Mouse (Mus musculus): ENCODE measurements around the gene 2210016L21Rik. TPM values are rescaled to one million over a fixed set of nuclear protein-coding genes. Genes with fewer than 3 reads are reported as not detected.

2210016L21Rik gene
- total RNA-seq, 1 experiment: 16.7 TPM

DNA sequence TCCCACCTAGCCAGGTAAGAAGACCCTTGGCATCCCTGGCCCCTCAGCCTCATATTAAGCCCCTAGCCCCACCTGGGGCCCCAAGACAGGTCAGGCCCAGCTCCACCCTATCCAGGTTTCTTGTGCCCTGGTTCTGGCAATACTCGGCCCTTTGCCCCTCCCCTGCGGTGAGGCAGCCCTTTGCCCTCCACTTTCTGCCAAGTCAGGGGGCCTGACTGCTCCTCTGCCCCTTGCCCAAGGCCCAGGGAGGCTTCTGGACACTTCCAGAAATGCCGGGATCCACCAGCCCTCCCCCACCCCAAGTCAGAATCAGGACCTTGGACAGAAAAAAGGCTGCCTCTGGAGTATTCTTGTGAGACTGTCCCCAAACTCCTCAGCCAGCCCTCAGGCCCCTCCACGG, 27.1 kb downstream of the 2210016L21Rik start:
- Histone ChIP-seq H3K4me3 (ENCODE audit: insufficient read depth in 1 of 2, low read depth in 1 of 2, low read length in 2 of 2, poor library complexity in 1 of 2, severe bottlenecking in 1 of 2) (no peak overlapping the region), H3K9me3 (ENCODE audit: control insufficient read depth, insufficient read depth, low read depth, low read length) (no peaks in the 10 kb centered on the region), H3K36me3 (ENCODE audit: control insufficient read depth, insufficient read depth, low read length, poor library complexity, severe bottlenecking) (no peaks in the 10 kb centered on the region), H3K4me1 (ENCODE audit: control insufficient read depth in 2 of 2, insufficient read depth in 2 of 2, low read length in 2 of 2, poor library complexity in 1 of 2) (peaks cover 0 to 26% of the 10 kb centered on the region in 2 experiments; a peak in 2 of 4 replicates), H3K9ac (ENCODE audit: insufficient read depth, low read depth, low read length, poor library complexity, severe bottlenecking) (no peak overlapping the region), H3K27ac (ENCODE audit: insufficient read depth, low read depth, low read length, poor library complexity, severe bottlenecking) (no peak overlapping the region)
- TF ChIP-seq CHD2 (IDR thresholded peaks at IDR 0.05; ENCODE audit: low read depth, low read length) (no peak), ZC3H11A (IDR thresholded peaks at IDR 0.05; ENCODE audit: borderline replicate concordance, low read depth, low read length) (no peak), ZNF384 (IDR thresholded peaks at IDR 0.05; ENCODE audit: low read depth, low read length) (no peak), HCFC1 (IDR thresholded peaks at IDR 0.05; ENCODE audit: borderline replicate concordance, insufficient read depth, low read length) (no peak), MAFK (IDR thresholded peaks at IDR 0.05; ENCODE audit: insufficient read depth, low read depth, low read length) (no peak)
- no peak for DNase-seq (ENCODE audit: low read depth, low spot score)
- in situ Hi-C loops (cut with MboI; ENCODE audit: low sequenced_read_pairs in 2 of 2, unreplicated experiment in 2 of 2): no loop called here

DNA sequence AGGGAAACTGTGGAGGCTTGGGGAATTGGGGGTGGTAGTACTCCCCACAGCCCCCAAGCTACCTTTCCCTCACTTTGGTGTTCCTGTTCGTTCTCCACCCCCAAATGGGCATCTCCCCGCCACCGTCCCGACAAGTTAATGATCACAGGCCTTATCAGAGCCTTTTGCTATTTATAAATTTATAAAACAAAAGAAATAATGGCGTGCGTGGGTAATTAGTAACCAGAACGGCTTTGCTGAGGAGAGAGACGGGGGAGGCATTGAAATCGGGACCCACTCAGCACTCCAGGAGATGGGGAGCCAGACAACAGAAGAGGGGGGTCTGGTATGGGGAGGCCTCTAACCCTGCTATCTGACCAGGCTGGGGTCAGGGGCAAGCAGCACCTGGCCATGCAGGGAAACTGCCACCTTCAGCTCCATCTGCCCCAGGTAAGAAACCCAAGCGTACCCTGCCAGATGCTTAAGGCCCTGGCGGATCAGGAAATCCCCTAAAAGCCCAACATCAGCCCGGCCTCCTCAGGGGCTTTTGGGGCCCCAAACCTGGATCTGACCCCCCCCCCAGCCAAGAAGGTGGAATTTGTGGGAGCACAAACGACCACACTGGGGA, 27.8 kb downstream of the 2210016L21Rik start:
- H3K9ac ChIP-seq (ENCODE audit: insufficient read depth, low read depth, low read length, poor library complexity, severe bottlenecking): no peak overlapping the region
- H3K27ac ChIP-seq (ENCODE audit: insufficient read depth, low read depth, low read length, poor library complexity, severe bottlenecking): no peak overlapping the region
- no peak overlapping the region for H3K4me3 ChIP-seq (ENCODE audit: insufficient read depth in 1 of 2, low read depth in 1 of 2, low read length in 2 of 2, poor library complexity in 1 of 2, severe bottlenecking in 1 of 2)
- in situ Hi-C loops (cut with MboI; ENCODE audit: low sequenced_read_pairs in 2 of 2, unreplicated experiment in 2 of 2): loop anchor here in 1 of 2 experiments (10.0 kb wide), 1 partner anchor 135 kb away; no protein-coding TSS in a partner anchor
- no peaks in the 10 kb centered on the region for H3K9me3 ChIP-seq (ENCODE audit: control insufficient read depth, insufficient read depth, low read depth, low read length)
- no peaks in the 10 kb centered on the region for H3K36me3 ChIP-seq (ENCODE audit: control insufficient read depth, insufficient read depth, low read length, poor library complexity, severe bottlenecking)
- no peak for DNase-seq (ENCODE audit: low read depth, low spot score)
- no peak for TF ChIP-seq MAFK (IDR thresholded peaks at IDR 0.05; ENCODE audit: insufficient read depth, low read depth, low read length)
- TF ChIP-seq ZNF384 (IDR thresholded peaks at IDR 0.05; ENCODE audit: low read depth, low read length): no peak
- no peak for TF ChIP-seq HCFC1 (IDR thresholded peaks at IDR 0.05; ENCODE audit: borderline replicate concordance, insufficient read depth, low read length)
- TF ChIP-seq ZC3H11A (IDR thresholded peaks at IDR 0.05; ENCODE audit: borderline replicate concordance, low read depth, low read length): no peak
- no peak for TF ChIP-seq CHD2 (IDR thresholded peaks at IDR 0.05; ENCODE audit: low read depth, low read length)
- peaks cover 0 to 26% of the 10 kb centered on the region in 2 experiments; a peak in 2 of 4 replicates for H3K4me1 ChIP-seq (ENCODE audit: control insufficient read depth in 2 of 2, insufficient read depth in 2 of 2, low read length in 2 of 2, poor library complexity in 1 of 2)

DNA sequence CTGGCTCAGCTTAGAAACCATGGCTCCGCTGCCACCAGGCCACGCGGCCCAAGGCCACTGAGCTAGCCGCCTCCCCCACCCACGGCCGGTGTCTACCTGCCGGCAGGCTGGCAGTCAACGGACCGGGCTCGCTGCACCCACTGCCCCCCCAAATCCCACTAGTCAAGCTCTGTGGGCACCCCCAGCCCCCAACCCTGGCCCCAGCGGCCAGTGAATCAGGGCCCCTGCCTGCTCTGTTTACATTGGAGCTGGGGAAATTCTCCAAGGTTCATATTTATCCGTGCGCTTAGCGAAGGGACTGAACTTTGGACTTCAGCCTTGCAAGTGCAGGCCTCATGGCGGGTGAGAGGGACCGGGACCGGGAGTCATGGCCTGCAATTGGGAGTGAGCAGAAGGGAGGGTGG, 28.9 kb downstream of the 2210016L21Rik start, which contains the start of gene Hnf1a:
Gene Hnf1a (minus strand): TSS at position 271 of the 404 bp plus-strand sequence.
- in situ Hi-C loops (cut with MboI; ENCODE audit: low sequenced_read_pairs in 2 of 2, unreplicated experiment in 2 of 2): loop anchor here in 1 of 2 experiments (10.0 kb wide), 1 partner anchor 134 kb away; no protein-coding TSS in a partner anchor
- peak within 1 kb of the TSS; percentile 63 for H3K9ac ChIP-seq (ENCODE audit: insufficient read depth, low read depth, low read length, poor library complexity, severe bottlenecking)
- no peaks in the 10 kb centered on the region for H3K36me3 ChIP-seq (ENCODE audit: control insufficient read depth, insufficient read depth, low read length, poor library complexity, severe bottlenecking)
- H3K27ac ChIP-seq (ENCODE audit: insufficient read depth, low read depth, low read length, poor library complexity, severe bottlenecking): no peak within 1 kb of the TSS
- H3K4me3 ChIP-seq (ENCODE audit: insufficient read depth in 1 of 2, low read depth in 1 of 2, low read length in 2 of 2, poor library complexity in 1 of 2, severe bottlenecking in 1 of 2): peak within 1 kb of the TSS; percentile 43 to 50
- peaks cover 0 to 21% of the 10 kb centered on the region in 2 experiments; a peak in 2 of 4 replicates for H3K4me1 ChIP-seq (ENCODE audit: control insufficient read depth in 2 of 2, insufficient read depth in 2 of 2, low read length in 2 of 2, poor library complexity in 1 of 2)
- DNase-seq (ENCODE audit: low read depth, low spot score): no peak
- TF ChIP-seq ZC3H11A (IDR thresholded peaks at IDR 0.05; ENCODE audit: borderline replicate concordance, low read depth, low read length) (no peak), CHD2 (IDR thresholded peaks at IDR 0.05; ENCODE audit: low read depth, low read length) (no peak), ZNF384 (IDR thresholded peaks at IDR 0.05; ENCODE audit: low read depth, low read length) (no peak), HCFC1 (IDR thresholded peaks at IDR 0.05; ENCODE audit: borderline replicate concordance, insufficient read depth, low read length) (no peak), MAFK (IDR thresholded peaks at IDR 0.05; ENCODE audit: insufficient read depth, low read depth, low read length) (no peak)
- no peaks in the 10 kb centered on the region for H3K9me3 ChIP-seq (ENCODE audit: control insufficient read depth, insufficient read depth, low read depth, low read length)

DNA sequence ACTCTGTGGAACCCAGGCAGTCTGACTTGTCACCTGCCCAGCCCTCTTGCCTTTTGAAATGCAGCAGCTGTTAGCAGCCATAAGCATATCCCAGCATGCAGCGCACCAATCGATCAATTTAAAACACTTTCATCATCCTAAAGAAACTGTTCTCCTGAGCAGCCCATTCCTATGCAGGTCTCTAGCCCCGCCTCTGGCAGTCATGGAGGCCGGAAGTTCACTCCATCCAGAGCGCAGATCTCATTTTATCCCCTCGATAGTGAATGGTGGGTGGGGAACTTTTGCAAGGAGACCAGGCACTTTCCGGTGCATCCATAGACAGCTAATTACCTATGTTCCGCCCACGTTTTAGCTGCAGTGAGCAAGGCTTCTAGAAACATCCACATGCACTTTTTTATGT, 30.2 kb downstream of the 2210016L21Rik start:
- Histone ChIP-seq H3K4me1 (ENCODE audit: control insufficient read depth in 2 of 2, insufficient read depth in 2 of 2, low read length in 2 of 2, poor library complexity in 1 of 2) (peaks cover 0 to 21% of the 10 kb centered on the region in 2 experiments; a peak in 2 of 4 replicates), H3K36me3 (ENCODE audit: control insufficient read depth, insufficient read depth, low read length, poor library complexity, severe bottlenecking) (no peaks in the 10 kb centered on the region), H3K27ac (ENCODE audit: insufficient read depth, low read depth, low read length, poor library complexity, severe bottlenecking) (no peak overlapping the region; the same call in 1 of the 2 replicates), H3K9ac (ENCODE audit: insufficient read depth, low read depth, low read length, poor library complexity, severe bottlenecking) (peak overlapping the region; percentile 56; the same call in 1 of the 2 replicates), H3K9me3 (ENCODE audit: control insufficient read depth, insufficient read depth, low read depth, low read length) (no peaks in the 10 kb centered on the region), H3K4me3 (ENCODE audit: insufficient read depth in 1 of 2, low read depth in 1 of 2, low read length in 2 of 2, poor library complexity in 1 of 2, severe bottlenecking in 1 of 2) (peak overlapping the region; percentile 7 to 11; a peak in 1 of 4 replicates)
- in situ Hi-C loops (cut with MboI; ENCODE audit: low sequenced_read_pairs in 2 of 2, unreplicated experiment in 2 of 2): loop anchor here in 1 of 2 experiments (10.0 kb wide), 1 partner anchor 133 kb away; no protein-coding TSS in a partner anchor
- TF ChIP-seq ZNF384 (IDR thresholded peaks at IDR 0.05; ENCODE audit: low read depth, low read length): no peak
- TF ChIP-seq ZC3H11A (IDR thresholded peaks at IDR 0.05; ENCODE audit: borderline replicate concordance, low read depth, low read length): no peak
- no peak for TF ChIP-seq HCFC1 (IDR thresholded peaks at IDR 0.05; ENCODE audit: borderline replicate concordance, insufficient read depth, low read length)
- TF ChIP-seq MAFK (IDR thresholded peaks at IDR 0.05; ENCODE audit: insufficient read depth, low read depth, low read length): no peak
- TF ChIP-seq CHD2 (IDR thresholded peaks at IDR 0.05; ENCODE audit: low read depth, low read length): no peak
- DNase-seq (ENCODE audit: low read depth, low spot score): no peak
